Mouse (Mus musculus) kidney, embryonic 15.5 days (tissue): ENCODE data around the gene Sec24d. TPM values are rescaled to one million over a fixed set of nuclear protein-coding genes. Genes with fewer than 3 reads are reported as not detected.

Source experiments
- polyA plus RNA-seq: library from polyadenylated mRNA; unstranded; fragments of >200 nt; fragmentation: Nextera tagmentation; extraction: Ambion mirVana; gene quantifications from 2 replicates; pipeline ENCODE4 v1.2.1, GENCODE M21; 2015

Sec24d gene
- polyA plus RNA-seq, 1 experiment from 2014 or later, result 72.6 TPM

Other genes starting within 250 kb of the Sec24d start
- 2.2 and 6.7 TPM in 2 replicates for gene Myoz2, start 232.4 kb upstream of the Sec24d start, polyA plus RNA-seq
- 8.3 and 11.5 TPM in 2 replicates for gene Synpo2, start 31.3 kb upstream of the Sec24d start, polyA plus RNA-seq
- 29.0 and 30.8 TPM in 2 replicates for gene Mettl14, start 118.7 kb downstream of the Sec24d start, polyA plus RNA-seq
- 5.6 and 6.8 TPM in 2 replicates for gene Prss12, start 179.5 kb downstream of the Sec24d start, polyA plus RNA-seq